Mouse (Mus musculus) kidney, adult 2 months (tissue): ENCODE data around the gene Ahcyl1.

Experiments used
- CTCF ChIP-seq: fragments of 200-500 bp; conservative IDR thresholded peaks from 2 replicates; pipeline ENCODE4 v1.5.1; 2011; ENCODE audit warnings: low read depth, mild to moderate bottlenecking, control low read depth, low read length, moderate library complexity, mixed read lengths; ENCODE audit not compliant: insufficient read depth, insufficient read length
- POLR2A ChIP-seq: fragments of 200-500 bp; IDR thresholded peaks from one replicate; pipeline ENCODE4 v1.6.1; 2011; ENCODE audit warnings: low read depth, low read length, control low read depth

DNA sequence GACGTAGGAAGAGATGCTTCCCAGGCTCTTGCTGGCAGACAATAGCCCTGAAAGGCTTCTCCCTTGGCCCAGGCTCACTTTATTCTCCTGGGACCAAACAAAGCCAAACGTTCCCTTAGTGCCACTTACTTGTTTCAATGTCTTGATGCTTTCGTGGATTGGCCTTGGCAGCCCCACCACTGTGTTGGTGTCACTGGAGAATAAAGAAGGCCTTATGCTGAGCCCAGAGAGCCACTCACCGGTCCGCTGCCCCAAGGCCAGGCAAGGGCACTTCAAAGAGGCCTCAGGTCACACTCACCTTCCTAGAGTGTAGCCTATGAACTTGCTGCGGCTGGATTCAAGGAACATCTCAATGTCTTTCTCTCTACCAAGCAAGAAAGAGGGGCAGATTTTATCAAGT is 76.4 kb downstream of the Ahcyl1 start:
- TF ChIP-seq CTCF (no peak), POLR2A (no peak)
